Mouse (Mus musculus) ovary, postnatal 10 days (tissue): ENCODE results near the gene Zfp202.

Experiments
- DNase-seq: peaks from one replicate; pipeline ENCODE4 v3.0.0; 2022; ENCODE audit warnings: low spot score

The Zfp202 gene

GRCm38 (mm10) chr9:40240311-40240710 lies 48.2 kb downstream of the Zfp202 start:
- no peak for DNase-seq

- no peak for DNase-seq
Observed at GRCm38 (mm10) chr9:40241223-40241801, 49.2 kb downstream of the Zfp202 start.

- DNase-seq, result no peak
Observed at GRCm38 (mm10) chr9:40241951-40242888, 50.1 kb downstream of the Zfp202 start.

DNA sequence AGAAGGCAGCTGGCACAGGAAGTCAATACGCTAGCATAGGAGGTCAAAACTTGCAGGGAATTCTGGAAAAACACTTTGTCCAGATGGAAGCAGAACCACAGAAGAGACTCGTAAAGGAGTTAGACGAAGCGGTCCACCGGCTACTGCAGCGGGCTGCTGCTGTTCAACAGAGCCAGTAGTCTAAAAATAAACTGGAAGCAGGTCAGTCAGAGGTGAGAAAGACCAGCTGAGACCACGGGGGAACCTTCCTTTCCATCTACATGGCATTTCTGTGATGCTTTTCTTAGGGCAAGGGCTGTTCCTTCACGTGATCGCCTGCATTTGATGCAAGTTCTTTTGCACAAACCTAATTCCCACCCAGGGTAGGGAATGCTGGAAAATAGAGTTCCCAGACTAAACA lies 53.4 kb downstream of the Zfp202 start:
- no peak for DNase-seq

DNA sequence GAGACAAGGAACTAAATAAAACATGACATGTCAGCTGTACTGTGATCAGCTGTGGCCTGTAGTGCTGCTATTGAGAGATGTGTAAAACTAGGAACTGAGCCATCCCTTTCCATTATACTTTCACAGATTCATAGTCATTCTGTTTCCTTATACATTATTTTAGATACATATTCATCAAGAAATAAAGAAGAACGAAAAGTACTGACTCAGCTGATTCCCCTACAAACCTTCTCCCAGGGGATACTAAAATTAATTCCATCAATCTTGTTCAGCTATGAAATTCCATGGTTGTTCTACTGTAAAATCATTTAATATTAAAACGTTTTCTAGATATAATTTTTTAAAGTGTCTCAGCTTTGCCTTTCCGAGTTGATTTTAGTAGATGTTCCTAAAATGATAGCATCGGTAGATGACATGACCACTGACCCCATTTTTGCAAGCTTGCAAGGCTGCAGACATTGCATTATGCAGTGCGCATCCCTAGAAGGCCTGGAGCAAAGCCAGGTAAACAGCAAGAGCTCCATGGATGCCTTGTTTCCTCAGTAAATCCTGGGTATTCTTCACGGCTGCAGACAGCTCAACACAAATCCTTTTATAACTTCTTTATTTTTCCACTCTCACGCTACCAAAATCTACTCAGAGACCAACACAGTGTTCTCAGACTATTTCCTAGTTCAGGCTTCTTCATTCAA lies 54.0 kb downstream of the Zfp202 start:
- no peak for DNase-seq

DNA sequence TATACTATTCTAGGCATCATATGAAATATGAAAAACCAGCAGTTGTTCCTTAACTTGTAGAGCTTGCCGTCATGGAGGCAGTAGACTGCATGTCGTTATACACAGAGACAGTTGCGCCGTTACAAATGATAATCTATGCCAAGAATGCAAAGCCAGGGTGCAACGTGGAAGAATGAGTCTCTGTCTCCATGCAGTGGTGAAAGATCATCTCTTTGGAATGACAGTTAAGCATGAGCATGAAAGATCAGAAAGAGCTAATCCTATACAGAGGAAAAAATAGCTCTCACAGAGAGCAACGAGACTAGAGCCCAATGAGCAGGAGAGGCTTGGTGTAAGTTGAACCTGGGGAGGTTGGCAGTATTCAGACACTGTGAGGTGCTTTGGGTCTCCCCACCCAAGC lies 54.6 kb downstream of the Zfp202 start:
- no peak for DNase-seq

- DNase-seq, result no peak
Observed at GRCm38 (mm10) chr9:40249106-40249505, 57.0 kb downstream of the Zfp202 start.

GRCm38 (mm10) chr9:40252459-40252858 lies 60.3 kb downstream of the Zfp202 start:
- DNase-seq, result no peak
